Mouse (Mus musculus): Measurements from ENCODE around the gene Arntl. TPM values are rescaled to one million over a fixed set of nuclear protein-coding genes. Genes with fewer than 3 reads are reported as not detected.

The Arntl gene
- total RNA-seq (2015; ENCODE audit: low replicate concordance), result 0.38 and 5.0 TPM in 2 replicates
- 1.5 and 2.5 TPM in 2 replicates for total RNA-seq (2017; ENCODE audit: low replicate concordance)

DNA sequence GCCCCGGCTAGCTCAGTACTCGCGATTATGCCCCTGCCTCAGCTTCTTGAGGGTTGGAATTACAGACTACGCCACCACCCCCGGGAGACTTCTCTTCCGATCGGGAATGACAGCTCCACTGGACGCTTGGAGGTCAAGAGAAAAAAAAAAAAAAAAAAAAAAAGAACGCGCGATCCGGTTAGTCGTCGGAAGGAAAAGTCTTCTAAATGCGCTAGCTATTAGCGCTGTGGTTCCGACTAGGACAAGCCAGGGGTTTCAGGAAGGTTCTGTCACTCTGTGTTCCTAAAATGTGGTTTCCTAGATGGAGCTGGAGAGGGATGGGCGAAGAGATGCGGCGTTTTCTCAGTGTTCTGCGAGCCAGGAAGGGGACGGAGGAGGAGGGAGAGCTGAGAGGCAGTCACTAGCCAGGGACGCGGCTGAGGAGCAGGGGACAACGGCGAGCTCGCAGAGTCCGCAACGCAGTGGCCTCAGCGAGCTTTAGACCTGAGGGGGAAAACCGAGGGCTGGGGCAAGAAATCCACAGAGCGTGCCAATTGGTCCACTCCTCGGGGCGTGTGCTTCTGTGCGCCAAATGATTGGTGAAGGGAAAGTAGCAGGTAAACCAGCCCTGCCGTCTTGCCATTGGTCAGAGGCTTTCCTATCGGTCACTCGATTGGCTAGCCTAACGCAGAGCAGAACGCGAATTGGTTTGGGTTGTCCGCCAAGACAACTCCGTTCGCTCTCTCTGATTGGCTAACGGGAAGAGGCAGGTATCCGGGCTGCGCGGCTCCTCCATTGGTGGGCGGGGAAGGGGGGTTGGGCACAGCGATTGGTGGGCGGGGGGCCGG, at the start of gene Arntl:
Arntl (plus strand) TSS at position 822 of the 827 bp plus-strand sequence.
- ATAC-seq (replicated peaks; ENCODE audit: low FRiP score, poor library complexity, severe bottlenecking), result peak; percentile 89

DNA sequence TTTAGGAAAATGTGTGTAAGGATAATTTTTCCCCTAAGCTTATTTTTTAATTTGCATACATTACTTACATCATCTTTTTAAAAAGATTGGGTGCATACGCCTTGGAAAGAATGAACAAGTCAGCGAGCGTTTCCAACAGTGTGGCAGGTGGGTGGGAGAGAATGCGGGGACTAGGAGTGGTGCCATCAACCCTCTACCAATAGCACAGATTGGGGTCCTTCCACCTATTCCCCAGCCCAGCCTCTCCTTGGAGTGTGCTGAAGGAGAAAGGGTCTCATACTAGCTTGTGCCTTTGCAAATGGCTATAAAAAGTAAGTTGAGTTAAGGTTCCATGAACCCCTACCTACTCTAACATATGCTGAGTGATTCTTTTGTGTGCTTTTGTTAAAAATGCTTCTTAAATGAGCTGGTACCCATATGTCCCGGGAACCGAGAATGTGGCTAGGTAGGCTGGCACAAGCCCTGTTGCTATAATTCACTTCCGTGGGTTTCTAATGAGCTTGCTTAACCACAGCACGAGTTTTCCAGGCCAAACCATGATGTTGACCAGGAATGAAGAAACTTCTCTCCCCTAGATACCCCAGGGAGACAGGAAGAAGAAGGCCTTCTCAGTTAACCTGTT, 46.1 kb upstream of the Arntl start:
- no peak for ATAC-seq (replicated peaks; ENCODE audit: low FRiP score, poor library complexity, severe bottlenecking)

DNA sequence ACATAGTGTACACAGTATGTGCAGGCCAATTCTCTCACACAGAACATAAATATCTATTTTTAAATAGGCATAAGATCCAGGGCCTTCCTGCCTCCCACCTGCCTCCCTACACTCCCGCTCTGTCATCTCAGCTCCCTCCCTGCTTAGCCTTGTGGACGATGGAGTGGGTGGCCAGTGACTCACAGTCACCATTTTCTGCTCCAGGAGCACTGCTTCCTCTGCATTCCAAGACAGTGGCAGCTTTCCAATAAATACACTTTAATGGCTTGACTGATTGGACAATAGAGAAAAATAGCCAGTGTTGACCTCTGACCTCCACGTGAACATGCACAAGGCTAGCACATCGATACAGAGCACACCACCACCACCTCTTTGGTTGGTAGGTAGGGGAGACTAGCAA, 42.5 kb upstream of the Arntl start:
- ATAC-seq (replicated peaks; ENCODE audit: low FRiP score, poor library complexity, severe bottlenecking), result no peak

DNA sequence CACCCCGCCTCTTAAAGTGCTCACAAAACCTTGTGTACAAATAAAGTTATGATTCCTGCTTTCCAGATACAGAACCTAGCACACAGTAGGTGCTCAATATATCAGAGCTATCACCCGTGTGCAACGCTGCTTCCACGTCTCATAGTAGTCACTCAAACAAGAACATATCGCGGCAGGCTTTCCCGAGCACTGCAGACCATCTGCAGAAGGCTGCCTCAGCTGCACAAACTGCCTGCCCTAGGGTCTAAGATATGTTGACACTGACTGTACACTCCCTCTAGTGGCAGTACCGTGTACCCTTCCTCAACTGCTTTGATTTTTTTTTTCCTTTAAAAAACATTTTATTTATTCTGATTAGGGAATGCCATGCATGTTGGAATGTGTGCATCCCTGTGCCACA, 40.2 kb upstream of the Arntl start:
- ATAC-seq (replicated peaks; ENCODE audit: low FRiP score, poor library complexity, severe bottlenecking), result no peak

DNA sequence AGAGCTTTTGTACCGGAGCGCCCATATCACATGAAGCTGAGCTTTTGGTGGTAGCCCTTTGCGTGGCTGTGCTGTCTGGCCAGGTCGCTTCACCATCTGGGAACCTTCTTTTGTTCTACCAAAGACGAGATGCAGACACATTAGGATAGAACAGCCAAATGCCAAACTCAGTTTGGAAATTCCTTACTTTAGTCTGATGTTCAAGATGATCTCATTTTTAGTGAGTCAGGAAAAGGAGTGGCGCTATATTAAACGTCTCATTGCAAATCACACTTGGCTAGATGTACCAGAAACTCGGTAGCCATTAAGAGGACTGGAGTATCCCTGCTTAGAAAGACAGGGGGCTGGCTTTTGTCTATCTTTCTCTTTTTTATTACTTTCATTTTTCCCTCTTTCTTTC, 38.7 kb upstream of the Arntl start:
- no peak for ATAC-seq (replicated peaks; ENCODE audit: low FRiP score, poor library complexity, severe bottlenecking)

DNA sequence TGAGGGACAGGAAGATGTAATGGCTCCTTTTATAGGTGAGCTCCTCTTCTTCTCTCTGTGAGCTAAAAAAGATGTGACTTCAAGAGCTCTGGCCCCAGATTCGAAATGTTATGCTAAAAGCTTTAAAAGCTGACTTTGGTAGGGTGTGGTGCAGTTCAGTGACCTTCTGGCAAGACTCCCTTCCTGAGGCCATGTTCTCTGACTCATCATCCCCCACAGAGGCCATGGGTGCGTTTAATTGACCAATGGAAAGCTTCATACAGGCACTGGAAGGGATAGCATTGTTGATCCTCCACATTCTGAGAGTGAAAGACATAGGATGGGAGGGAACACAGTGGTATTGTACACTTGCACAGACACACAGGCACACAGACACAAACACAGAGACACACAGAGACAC, 34.8 kb upstream of the Arntl start:
- ATAC-seq (replicated peaks; ENCODE audit: low FRiP score, poor library complexity, severe bottlenecking), result no peak

DNA sequence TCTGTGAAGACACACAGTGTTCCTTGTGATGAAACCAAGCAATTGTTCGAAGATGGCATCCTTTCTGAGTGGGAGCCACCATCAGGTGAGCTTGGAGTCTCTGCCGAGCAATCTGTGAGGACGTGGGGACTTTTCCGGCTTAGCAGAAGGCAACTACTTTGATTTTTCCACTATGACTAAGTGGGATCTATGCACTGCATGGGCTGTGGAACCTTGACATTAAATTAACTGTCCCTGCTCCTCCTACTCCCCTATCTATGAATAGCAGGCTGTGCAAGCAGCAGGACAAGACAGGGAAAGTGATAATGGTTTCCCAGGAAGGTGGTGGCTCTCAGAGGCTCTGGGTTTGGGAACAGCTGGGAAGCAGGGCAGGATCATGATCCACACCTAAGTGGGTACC, 31.8 kb upstream of the Arntl start:
- no peak for ATAC-seq (replicated peaks; ENCODE audit: low FRiP score, poor library complexity, severe bottlenecking)

DNA sequence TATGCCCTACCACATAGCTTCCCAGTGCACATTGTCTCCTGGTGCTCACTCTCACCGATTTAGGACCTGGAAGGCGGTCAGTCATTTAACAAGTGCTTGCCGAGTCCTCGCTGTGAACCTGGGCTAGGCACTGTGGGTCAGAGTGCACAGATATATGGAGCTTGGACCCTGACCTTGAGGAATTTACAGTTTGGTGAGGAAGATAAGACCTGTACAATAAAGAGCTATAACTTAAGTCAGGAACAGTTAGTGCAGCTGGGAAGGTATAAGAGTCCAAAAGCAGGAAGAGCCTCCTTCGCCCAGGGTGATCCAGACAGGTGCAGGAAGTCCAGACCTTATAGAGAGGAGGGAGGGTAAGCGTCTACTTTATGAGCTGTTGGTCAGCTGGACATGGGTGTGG, 29.2 kb upstream of the Arntl start:
- ATAC-seq (replicated peaks; ENCODE audit: low FRiP score, poor library complexity, severe bottlenecking), result no peak

DNA sequence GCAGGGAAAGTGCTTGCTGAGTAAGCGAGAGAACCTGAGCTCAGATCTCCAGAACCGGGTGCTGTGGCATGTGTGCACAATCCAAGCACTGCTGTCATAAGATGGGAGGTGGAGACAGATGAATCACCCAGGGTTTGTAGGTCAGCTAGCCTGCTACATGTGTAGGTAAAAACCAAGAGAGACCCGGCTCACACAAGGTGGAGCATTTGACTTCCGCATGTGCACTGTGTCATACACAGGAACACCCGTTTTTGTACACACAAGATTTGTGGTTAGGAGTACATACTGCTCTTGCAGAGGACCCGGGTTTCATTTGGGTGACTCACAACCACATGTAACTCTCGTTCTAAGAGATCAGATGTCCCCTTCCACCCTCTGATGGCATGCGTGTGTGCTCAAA, 23.5 kb upstream of the Arntl start:
- no peak for ATAC-seq (replicated peaks; ENCODE audit: low FRiP score, poor library complexity, severe bottlenecking)

DNA sequence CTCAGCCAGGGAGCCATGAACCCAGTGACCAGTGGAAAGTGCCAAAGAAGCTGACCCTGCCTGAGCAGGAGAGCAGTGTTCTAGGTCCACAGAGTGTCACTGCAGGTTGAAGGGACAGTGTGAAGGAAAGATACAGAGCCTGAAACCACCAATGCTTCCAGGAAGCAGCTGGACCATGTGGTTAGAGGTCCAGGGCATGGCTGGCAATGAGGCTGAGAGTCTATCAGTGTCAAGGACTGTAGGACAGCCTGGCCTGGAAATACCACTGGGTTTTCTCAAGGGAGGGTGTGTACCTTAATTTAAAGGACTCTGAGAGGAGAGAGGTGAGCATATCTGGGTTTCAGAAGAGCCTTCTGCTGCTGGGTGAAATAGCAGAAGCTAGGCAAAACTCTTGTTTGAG, 22.2 kb upstream of the Arntl start:
- ATAC-seq (replicated peaks; ENCODE audit: low FRiP score, poor library complexity, severe bottlenecking), result no peak

DNA sequence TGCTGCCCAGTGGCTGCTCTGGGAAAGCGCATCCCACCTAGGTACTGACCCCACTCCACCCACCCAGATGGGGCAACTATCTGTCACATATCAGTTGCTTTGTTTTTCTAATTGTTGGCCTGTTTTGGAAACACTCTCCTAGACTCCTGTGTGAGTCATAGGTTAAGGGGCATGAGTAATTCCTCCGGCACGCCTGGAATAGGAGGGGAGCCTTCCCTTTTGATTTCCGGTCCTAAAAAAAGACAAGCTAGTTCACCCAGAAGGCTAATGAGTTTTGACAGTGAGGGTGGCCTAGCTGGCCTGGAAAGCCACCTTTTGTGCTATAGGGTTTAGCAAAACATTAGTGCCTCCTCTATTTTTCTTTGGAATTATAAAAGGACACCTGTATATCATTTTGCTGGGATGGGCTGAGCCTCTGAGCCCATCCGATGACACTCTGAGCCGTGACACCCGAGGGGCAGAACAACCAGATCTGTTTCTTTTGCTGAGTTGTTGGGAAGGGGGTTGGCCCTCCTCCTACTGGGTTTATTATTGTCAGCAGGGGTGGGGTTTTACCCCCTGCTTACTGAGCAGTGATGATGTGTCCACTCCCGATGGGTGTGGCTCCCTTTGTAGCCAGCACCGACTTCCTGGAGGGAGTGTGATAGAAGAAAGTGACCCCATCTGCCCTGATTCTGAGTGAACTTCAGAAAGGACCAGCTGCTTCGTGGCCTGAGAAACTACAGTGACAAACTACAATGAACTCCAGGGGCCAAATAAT, 21.0 kb upstream of the Arntl start:
- ATAC-seq (replicated peaks; ENCODE audit: low FRiP score, poor library complexity, severe bottlenecking), result no peak

DNA sequence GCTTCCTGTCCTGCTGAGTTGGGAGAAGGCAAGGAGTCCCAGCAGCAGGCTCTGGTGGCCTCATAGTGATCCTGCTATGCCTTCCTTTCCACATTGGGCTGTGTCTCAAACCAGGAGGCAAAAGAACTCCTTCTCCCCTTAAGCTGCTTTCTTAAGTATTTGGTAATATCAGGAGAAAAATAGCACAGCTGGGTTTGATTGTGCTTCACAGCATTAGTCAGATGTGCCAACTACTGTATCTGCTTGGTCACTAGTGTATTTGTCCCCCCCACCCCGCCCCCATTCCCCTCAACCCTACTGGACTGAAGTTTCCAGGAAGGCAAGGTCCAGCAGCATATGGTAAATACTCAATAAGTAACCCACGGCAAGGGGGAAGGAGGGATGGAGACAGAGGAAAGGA, 19.2 kb upstream of the Arntl start:
- no peak for ATAC-seq (replicated peaks; ENCODE audit: low FRiP score, poor library complexity, severe bottlenecking)

DNA sequence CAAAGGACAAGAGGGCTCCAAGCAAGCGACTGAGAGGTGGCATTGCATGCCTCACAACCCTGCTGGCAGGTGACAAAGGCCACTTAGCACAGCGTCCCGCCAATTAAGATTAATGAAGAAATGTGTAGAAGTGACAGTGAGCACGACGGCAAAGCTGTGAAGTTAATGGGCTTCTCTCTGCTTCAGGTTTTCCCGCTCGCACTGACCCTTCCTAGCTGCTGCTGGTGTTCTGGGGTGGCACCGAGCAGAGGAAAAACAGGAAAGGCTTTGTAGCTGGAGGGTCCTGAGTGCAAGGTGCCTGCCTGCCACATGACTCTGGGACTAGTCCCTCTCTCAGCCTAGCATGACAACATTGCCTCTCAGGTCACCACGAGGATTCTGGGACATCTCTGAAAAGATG, 18.7 kb upstream of the Arntl start:
- ATAC-seq (replicated peaks; ENCODE audit: low FRiP score, poor library complexity, severe bottlenecking), result no peak

DNA sequence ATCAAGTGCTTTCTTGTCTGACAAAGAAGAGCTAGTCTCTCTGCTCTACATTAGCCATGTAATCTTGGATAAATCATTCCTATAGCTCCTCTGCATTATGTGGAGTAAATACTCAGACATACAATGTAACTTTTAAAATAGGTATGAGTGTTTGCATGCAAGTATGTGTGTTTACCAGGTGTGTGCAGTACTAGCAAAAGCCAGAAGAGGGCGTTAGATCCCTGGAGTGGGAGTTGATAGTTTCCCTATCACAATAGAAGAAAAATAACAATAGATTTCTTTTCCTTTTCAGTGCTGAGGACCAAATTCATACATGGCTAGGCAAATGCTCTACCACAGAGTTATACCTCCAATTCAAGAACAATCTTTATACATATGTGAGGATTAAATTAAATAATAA, 15.5 kb upstream of the Arntl start:
- no peak for ATAC-seq (replicated peaks; ENCODE audit: low FRiP score, poor library complexity, severe bottlenecking)

DNA sequence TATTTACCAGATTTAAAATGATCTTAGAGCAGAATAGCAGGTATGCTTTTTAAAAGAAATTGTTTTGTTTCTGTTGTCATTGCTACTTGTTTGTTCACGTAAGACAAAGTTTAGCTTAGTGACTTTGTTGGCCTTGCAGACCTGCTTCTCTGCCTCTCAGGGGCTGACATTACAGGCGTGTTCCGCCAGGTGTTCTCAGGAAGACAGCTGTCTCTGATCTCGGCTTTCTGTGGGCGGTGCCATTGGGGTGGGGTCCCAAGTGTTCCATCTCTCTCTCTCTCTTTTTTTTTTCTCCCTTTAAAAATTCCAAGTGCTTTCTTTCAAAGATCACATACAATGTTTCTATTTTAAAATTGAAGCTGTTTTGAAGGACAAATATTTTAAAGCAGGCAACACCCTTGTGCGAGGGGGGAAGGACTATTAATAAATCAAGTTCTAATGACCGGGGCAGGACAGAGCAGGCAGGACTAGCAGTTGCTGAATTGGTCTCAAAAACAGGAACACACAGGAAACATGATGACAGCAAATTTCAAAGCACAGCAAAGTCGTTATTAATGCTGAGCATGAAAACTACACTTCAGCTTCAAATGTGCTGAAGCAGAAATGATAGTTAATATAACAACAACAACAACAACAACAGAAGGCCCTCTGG, 14.4 kb upstream of the Arntl start:
- ATAC-seq (replicated peaks; ENCODE audit: low FRiP score, poor library complexity, severe bottlenecking), result no peak

DNA sequence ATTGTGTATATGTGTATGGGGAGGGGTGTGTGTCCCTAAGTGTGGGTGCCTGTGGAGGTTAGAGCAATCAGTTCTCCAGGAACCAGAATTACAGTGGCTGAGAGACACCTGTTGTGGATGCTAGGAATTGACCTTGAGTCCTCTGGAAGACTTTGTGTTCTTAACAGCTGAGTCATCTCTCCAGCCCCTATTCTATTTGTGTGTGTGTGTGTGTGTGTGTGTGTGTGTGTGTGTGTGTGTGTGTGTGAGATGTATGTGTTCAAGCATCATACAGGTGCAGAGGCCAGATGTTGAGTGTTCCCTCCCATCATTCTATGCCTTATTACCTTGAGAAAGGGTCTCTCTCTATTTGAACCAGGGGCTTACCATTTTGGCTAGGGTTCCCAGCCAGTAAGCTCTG, 13.4 kb upstream of the Arntl start:
- ATAC-seq (replicated peaks; ENCODE audit: low FRiP score, poor library complexity, severe bottlenecking), result no peak

DNA sequence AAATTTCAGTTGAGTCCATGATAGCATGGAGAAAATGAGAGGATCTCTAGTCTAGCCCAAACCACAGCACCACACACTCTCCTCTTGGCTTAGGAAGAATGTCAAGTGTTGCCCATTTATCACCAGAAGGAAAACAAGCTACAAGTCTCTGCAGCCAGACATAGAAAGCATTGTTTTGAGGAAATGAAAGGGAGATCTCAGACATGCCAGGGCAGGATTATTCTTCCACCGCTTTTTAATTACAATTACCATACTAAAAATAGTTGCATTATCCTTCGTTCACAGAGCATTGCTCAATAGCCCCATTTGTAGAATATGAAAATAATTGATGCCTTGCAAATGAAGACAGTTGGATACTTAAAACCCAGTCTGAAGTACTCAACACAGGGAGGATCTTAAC, 12.0 kb upstream of the Arntl start:
- no peak for ATAC-seq (replicated peaks; ENCODE audit: low FRiP score, poor library complexity, severe bottlenecking)

DNA sequence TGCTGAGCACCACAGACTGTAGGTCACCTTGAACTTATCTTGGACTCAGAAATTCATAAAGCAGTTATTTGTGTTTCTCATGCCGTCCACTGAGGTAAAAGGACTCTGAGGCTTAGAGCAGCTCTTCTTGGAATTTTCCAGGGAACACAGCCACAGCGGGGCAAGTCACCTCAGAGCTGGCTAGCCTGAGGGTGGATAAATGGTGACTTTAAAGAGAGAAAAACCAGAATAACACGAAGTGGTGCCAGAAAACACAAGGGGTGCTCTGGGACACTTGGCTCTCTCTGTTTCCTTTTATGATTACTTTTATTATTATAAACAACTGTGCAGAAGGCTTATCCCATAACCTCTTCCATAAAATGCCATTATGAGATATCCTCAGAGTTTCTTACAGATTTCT, 11.1 kb upstream of the Arntl start:
- ATAC-seq (replicated peaks; ENCODE audit: low FRiP score, poor library complexity, severe bottlenecking), result no peak

DNA sequence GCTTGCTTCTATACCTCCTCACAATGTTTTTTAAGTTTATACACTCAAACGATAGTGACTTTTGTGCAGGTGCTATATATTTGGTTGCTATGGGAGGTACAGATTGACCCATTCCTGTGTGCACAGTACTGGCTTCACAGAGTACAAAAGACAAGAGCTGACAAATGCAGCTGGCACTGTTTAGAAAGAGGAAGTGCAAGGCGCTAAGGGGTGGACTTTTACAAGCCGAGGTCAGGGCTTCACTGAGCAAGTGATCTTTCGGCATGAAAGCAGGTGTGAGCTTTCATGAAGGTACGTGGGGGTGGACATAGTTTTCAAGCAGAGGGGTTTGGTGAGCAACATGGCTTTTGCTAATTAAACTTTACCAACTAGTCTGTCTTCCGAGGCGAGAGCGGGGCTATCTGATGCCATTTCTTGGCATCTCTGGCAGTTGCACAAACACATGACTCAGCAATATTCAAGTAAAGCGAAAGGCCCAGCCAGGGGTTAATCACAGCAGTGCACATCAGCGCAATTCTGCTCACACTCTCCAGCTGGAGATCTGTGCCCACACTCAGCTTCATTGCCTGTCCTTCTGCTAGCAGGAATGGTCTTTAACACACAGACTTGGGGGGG, 10.0 kb upstream of the Arntl start:
- 0 out of 2 replicates have a peak, but pooled peaks have one; percentile 35 for ATAC-seq (replicated peaks; ENCODE audit: low FRiP score, poor library complexity, severe bottlenecking)

DNA sequence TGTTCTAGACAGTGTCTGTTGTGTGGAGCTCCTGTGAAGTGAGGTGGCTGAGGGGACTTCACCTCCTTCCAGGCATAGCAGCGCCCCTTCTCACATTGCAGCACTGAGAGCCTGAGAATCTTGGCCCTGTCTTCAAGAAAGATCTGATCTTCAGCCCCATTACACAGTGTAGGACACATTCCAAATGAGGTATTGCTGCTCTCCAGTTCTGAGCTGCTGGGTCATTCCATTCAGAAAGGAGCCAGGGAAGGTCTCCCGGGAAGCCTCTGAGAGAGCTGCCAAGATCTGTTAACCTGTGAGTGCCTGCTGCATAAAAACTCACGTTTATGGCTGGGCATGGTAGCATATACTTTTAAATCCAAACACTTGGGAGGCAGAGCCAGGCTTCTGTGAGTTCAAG, 5.7 kb upstream of the Arntl start:
- no peak for ATAC-seq (replicated peaks; ENCODE audit: low FRiP score, poor library complexity, severe bottlenecking)

All from erythroblast, adult 5-6 weeks (primary cell).